Comparison of ENCODE assay signal across 8 mouse cellular contexts in genomic region chr3:40443788-40444595, GRCm38 (mm10).
DNase-seq lines count a peak whose midpoint lies in the region; ATAC-seq and TF ChIP-seq lines count a peak whose summit lies in the region.

No protein-coding gene starts in this region.

- no peaks in the 10 kb centered on the region for H3K27me3 ChIP-seq in forebrain, embryonic 13.5 days
- H3K27me3 ChIP-seq in hindbrain, postnatal 0 days (ENCODE audit: insufficient read depth, low read length) = no peaks in the 10 kb centered on the region
- no peaks in the 10 kb centered on the region for H3K27me3 ChIP-seq in midbrain, embryonic 16.5 days (ENCODE audit: control insufficient read depth, insufficient read depth, low read depth, low read length)

- H3K9ac ChIP-seq in forebrain, embryonic 13.5 days = 0 out of 2 replicates have a peak overlapping the region, but pooled peaks have one; percentile 8
- H3K9ac ChIP-seq in hindbrain, postnatal 0 days (replicated peaks; ENCODE audit: low read length) = 0 out of 2 replicates have a peak overlapping the region, but pooled peaks have one; percentile 19
- no peak overlapping the region for H3K9ac ChIP-seq in midbrain, embryonic 16.5 days (ENCODE audit: low read depth, low read length)

- H3K36me3 ChIP-seq in forebrain, embryonic 13.5 days (ENCODE audit: poor library complexity, severe bottlenecking) = no peaks in the 10 kb centered on the region
- H3K36me3 ChIP-seq in hindbrain, postnatal 0 days (ENCODE audit: insufficient read depth, low read length) = no peaks in the 10 kb centered on the region
- H3K36me3 ChIP-seq in midbrain, embryonic 16.5 days (ENCODE audit: control insufficient read depth, insufficient read depth, low read length) = no peaks in the 10 kb centered on the region

- WGBS in forebrain, embryonic 13.5 days = 32% methylated on average over 20 of the region's 20 CpGs
- WGBS in hindbrain, postnatal 0 days = 24% methylated on average over 20 of the region's 20 CpGs
- 25% methylated on average over 20 of the region's 20 CpGs for WGBS in midbrain, embryonic 16.5 days

- H3K4me2 ChIP-seq in forebrain, embryonic 13.5 days = peak overlapping the region; percentile 49
- H3K4me2 ChIP-seq in hindbrain, postnatal 0 days (ENCODE audit: low read depth, low read length) = peak overlapping the region; percentile 50
- peak overlapping the region; percentile 52 for H3K4me2 ChIP-seq in midbrain, embryonic 16.5 days (ENCODE audit: low read length)

- peaks cover 5% of the 10 kb centered on the region for H3K4me1 ChIP-seq in forebrain, embryonic 13.5 days
- no peaks in the 10 kb centered on the region for H3K4me1 ChIP-seq in hindbrain, postnatal 0 days (ENCODE audit: insufficient read depth, low read length)
- no peaks in the 10 kb centered on the region for H3K4me1 ChIP-seq in midbrain, embryonic 16.5 days (ENCODE audit: control insufficient read depth, insufficient read depth, low read length)

- TF ChIP-seq CTCF in hindbrain, postnatal 0 days (IDR thresholded peaks at IDR 0.05; ENCODE audit: low read depth) = peak; percentile 82

- intact Hi-C loops in left cerebral cortex, postnatal 4 days (cut with DNase I) = loop anchor here (5.0 to 10.0 kb wide), 2 partner anchors 629 to 1557 kb away; partner anchors contain the start of gene Fat4

- peak; percentile 35 for DNase-seq in ovary, postnatal 10 days (ENCODE audit: low spot score)
- DNase-seq in ovary, adult 18-20 months (ENCODE audit: low spot score) = no peak
- DNase-seq in c-Kit-positive CD71-negative TER-119-negative erythroid progenitor cells, embryonic 14.5 days (ENCODE audit: low read depth) = peak; percentile 43
- peak; percentile 90 for DNase-seq in hindbrain, postnatal 0 days (ENCODE audit: low spot score)
- peak; percentile 78 for DNase-seq in left cerebral cortex, postnatal 4 days
- peak; percentile 10 for DNase-seq in testis, postnatal 14 days (ENCODE audit: low spot score)

- H3K4me3 ChIP-seq in forebrain, embryonic 13.5 days = peak overlapping the region; percentile 21
- H3K4me3 ChIP-seq in hindbrain, postnatal 0 days (ENCODE audit: low read length) = peak overlapping the region; percentile 23
- H3K4me3 ChIP-seq in midbrain, embryonic 16.5 days (ENCODE audit: low read depth, low read length) = peak overlapping the region; percentile 26

- H3K27ac ChIP-seq in forebrain, embryonic 13.5 days = no peak overlapping the region
- no peak overlapping the region for H3K27ac ChIP-seq in hindbrain, postnatal 0 days
- H3K27ac ChIP-seq in midbrain, embryonic 16.5 days (ENCODE audit: low read length) = no peak overlapping the region; the same call in 1 of the 2 replicates

- no peaks in the 10 kb centered on the region for H3K9me3 ChIP-seq in forebrain, embryonic 13.5 days (replicated peaks)
- no peaks in the 10 kb centered on the region for H3K9me3 ChIP-seq in hindbrain, postnatal 0 days (ENCODE audit: low read length)
- H3K9me3 ChIP-seq in midbrain, embryonic 16.5 days (replicated peaks; ENCODE audit: control insufficient read depth, low read length, poor library complexity, severe bottlenecking) = no peaks in the 10 kb centered on the region

- ATAC-seq in forebrain, embryonic 13.5 days = peak; percentile 73
- ATAC-seq in hindbrain, postnatal 0 days = peak; percentile 76
- ATAC-seq in midbrain, embryonic 16.5 days = peak; percentile 87
